Comparison of ENCODE assay signal across 15 mouse cellular contexts in genomic region chr3:153692978-153693377, GRCm38 (mm10). TPM values are rescaled to one million over a fixed set of nuclear protein-coding genes. Genes with fewer than 3 reads are reported as not detected.
DNase-seq lines count a peak whose midpoint lies in the region; ATAC-seq and TF ChIP-seq lines count a peak whose summit lies in the region.
"Had no signal": no experiment of that assay in that cellular context is flagged by ENCODE, and none has a peak within 500 bp of the region (broad histone marks: within the 10 kb centered on the region; RNA-seq: fewer than 3 reads in every experiment).

No protein-coding gene starts in this region.

- no peak overlapping the region for H3K9ac ChIP-seq in heart, adult 2 months (ENCODE audit: low read depth, low read length)
- H3K9ac ChIP-seq in kidney, embryonic 16.5 days (replicated peaks; ENCODE audit: low read length): 0 out of 2 replicates have a peak overlapping the region, but pooled peaks have one; percentile 17
- H3K9ac ChIP-seq in embryonic facial prominence, embryonic 13.5 days: no peak overlapping the region
- peak overlapping the region; percentile 25 for H3K9ac ChIP-seq in liver, embryonic 16.5 days (ENCODE audit: low read depth, low read length)
- H3K9ac ChIP-seq: hindbrain, embryonic 15.5 days had no signal

- DNase-seq in heart, adult 2 months: no peak
- DNase-seq in heart, adult 11 months: no peak
- DNase-seq in kidney, adult 9 months: no peak
- DNase-seq in layer of hippocampus, adult 11-12 months (ENCODE audit: low spot score): no peak
- DNase-seq in gastrocnemius, postnatal 25 days: no peak
- DNase-seq: adrenal gland, adult 2 months; layer of hippocampus, postnatal 36 days; lung, postnatal 4 days; spleen, adult 18-20 months; thymus, postnatal 36 days had no signal

- H3K27ac ChIP-seq in heart, adult 2 months: peak overlapping the region; percentile 51; the same call in 1 of the 2 replicates
- H3K27ac ChIP-seq in kidney, embryonic 16.5 days (ENCODE audit: low read length): peak overlapping the region; percentile 95
- 0 out of 2 replicates have a peak overlapping the region, but pooled peaks have one; percentile 44 for H3K27ac ChIP-seq in embryonic facial prominence, embryonic 13.5 days
- peak overlapping the region; percentile 74 for H3K27ac ChIP-seq in liver, embryonic 16.5 days (ENCODE audit: low read length)
- H3K27ac ChIP-seq: hindbrain, embryonic 15.5 days had no signal

- no peaks in the 10 kb centered on the region; the same call in 1 of the 2 replicates for H3K79me2 ChIP-seq in heart, adult 2 months (replicated peaks; ENCODE audit: control insufficient read depth, insufficient read depth, low read length)

- TF ChIP-seq CTCF in heart, adult 2 months (IDR thresholded peaks at IDR 0.05): no peak

- intact Hi-C loops in heart, adult 2 months (cut with DNase I): no loop called here

- 66% methylated on average over 7 of the region's 7 CpGs for WGBS in heart, adult 2 months
- WGBS in kidney, embryonic 16.5 days: 20% methylated on average over 7 of the region's 7 CpGs
- WGBS in embryonic facial prominence, embryonic 13.5 days: 58% methylated on average over 7 of the region's 7 CpGs
- WGBS in liver, embryonic 16.5 days (ENCODE audit: insufficient replicate concordance): 45% methylated on average over 7 of the region's 7 CpGs

- no peaks in the 10 kb centered on the region for H3K9me3 ChIP-seq in kidney, embryonic 16.5 days (ENCODE audit: low read length)
- H3K9me3 ChIP-seq in embryonic facial prominence, embryonic 13.5 days: no peaks in the 10 kb centered on the region
- no peaks in the 10 kb centered on the region for H3K9me3 ChIP-seq in liver, embryonic 16.5 days (replicated peaks; ENCODE audit: control insufficient read depth, low read length)
- H3K9me3 ChIP-seq: hindbrain, embryonic 15.5 days had no signal

- TF ChIP-seq POLR2A in heart, adult 2 months (IDR thresholded peaks at IDR 0.05; ENCODE audit: insufficient read depth, low read depth, low read length): no peak

- peak; percentile 65 for ATAC-seq in kidney, embryonic 16.5 days (ENCODE audit: low FRiP score, low TSS enrichment)
- ATAC-seq in embryonic facial prominence, embryonic 13.5 days (ENCODE audit: insufficient number of reproducible peaks, insufficient read depth, low FRiP score, low TSS enrichment, low read depth): no peak
- ATAC-seq in liver, embryonic 16.5 days (ENCODE audit: low read depth): no peak

- H3K4me3 ChIP-seq in heart, adult 2 months: no peak overlapping the region
- H3K4me3 ChIP-seq in kidney, embryonic 16.5 days (ENCODE audit: low read length): no peak overlapping the region
- H3K4me3 ChIP-seq in embryonic facial prominence, embryonic 13.5 days: no peak overlapping the region
- no peak overlapping the region for H3K4me3 ChIP-seq in liver, embryonic 16.5 days (ENCODE audit: low read depth, low read length)
- H3K4me3 ChIP-seq: hindbrain, embryonic 15.5 days had no signal

- TF ChIP-seq EP300 in heart, adult 2 months (IDR thresholded peaks at IDR 0.05; ENCODE audit: insufficient read depth, low read depth, low read length): no peak

- no peaks in the 10 kb centered on the region for H3K27me3 ChIP-seq in heart, adult 2 months (ENCODE audit: control insufficient read depth, insufficient read depth, low read length)
- no peaks in the 10 kb centered on the region for H3K27me3 ChIP-seq in kidney, embryonic 16.5 days (ENCODE audit: insufficient read depth, low read length)
- no peaks in the 10 kb centered on the region for H3K27me3 ChIP-seq in embryonic facial prominence, embryonic 13.5 days
- H3K27me3 ChIP-seq in liver, embryonic 16.5 days (ENCODE audit: control insufficient read depth, insufficient read depth, low read depth, low read length): no peaks in the 10 kb centered on the region
- H3K27me3 ChIP-seq: hindbrain, embryonic 15.5 days had no signal

- H3K4me1 ChIP-seq in heart, adult 2 months (ENCODE audit: control insufficient read depth, insufficient read depth, low read length): peaks cover 14% of the 10 kb centered on the region
- peaks cover 43% of the 10 kb centered on the region for H3K4me1 ChIP-seq in kidney, embryonic 16.5 days (ENCODE audit: insufficient read depth, low read length)
- H3K4me1 ChIP-seq in embryonic facial prominence, embryonic 13.5 days: peaks cover 47% of the 10 kb centered on the region
- H3K4me1 ChIP-seq in liver, embryonic 16.5 days (ENCODE audit: control insufficient read depth, low read depth, low read length): peaks cover 52% of the 10 kb centered on the region

- H3K4me2 ChIP-seq in kidney, embryonic 16.5 days (replicated peaks; ENCODE audit: low read depth, low read length): peak overlapping the region; percentile 7; the same call in 1 of the 2 replicates
- no peak overlapping the region for H3K4me2 ChIP-seq in embryonic facial prominence, embryonic 13.5 days
- H3K4me2 ChIP-seq in liver, embryonic 16.5 days (ENCODE audit: low read depth, low read length): no peak overlapping the region
- H3K4me2 ChIP-seq: hindbrain, embryonic 15.5 days had no signal

- no peaks in the 10 kb centered on the region for H3K36me3 ChIP-seq in heart, adult 2 months (ENCODE audit: control insufficient read depth, insufficient read depth, low read length)
- no peaks in the 10 kb centered on the region for H3K36me3 ChIP-seq in kidney, embryonic 16.5 days (ENCODE audit: insufficient read depth, low read length)
- H3K36me3 ChIP-seq in embryonic facial prominence, embryonic 13.5 days: 0 out of 2 replicates have a peak, but pooled peaks cover 5% of the 10 kb centered on the region
- H3K36me3 ChIP-seq in liver, embryonic 16.5 days (ENCODE audit: control insufficient read depth, insufficient read depth): no peaks in the 10 kb centered on the region
- H3K36me3 ChIP-seq: hindbrain, embryonic 15.5 days had no signal

RNA-seq across cellular contexts. Expression of gene St6galnac3, which starts 32.0 kb away (rescaled TPM):
- 1 to 10 TPM; 4.9 to 5.2 TPM for total RNA-seq in heart, adult 2 months (2021)
- 2.2 and 4.7 TPM in 2 replicates for polyA plus RNA-seq in heart, adult 2 months (2012; rRNA removed)
- 71.6 and 75.8 TPM in 2 replicates for polyA plus RNA-seq in kidney, embryonic 16.5 days (2015; fragmentation: Nextera tagmentation; extraction: Ambion mirVana)
- polyA plus RNA-seq in embryonic facial prominence, embryonic 13.5 days (2015; fragmentation: Nextera tagmentation; extraction: Ambion mirVana): 60.3 and 65.2 TPM in 2 replicates
- polyA plus RNA-seq in liver, embryonic 16.5 days (2015; fragmentation: Nextera tagmentation; extraction: Ambion mirVana): 10.5 and 12.0 TPM in 2 replicates
- 1 to 10 TPM; 2.3 to 2.8 TPM for total RNA-seq in gastrocnemius, postnatal 25 days (2021)
- polyA plus RNA-seq: C2C12 had no signal

Comparison
In these comparisons a context has a peak if more than half of its experiments do, and no peak if none do; other contexts are left out.
1. H3K27ac ChIP-seq: peak in every context shown above with its lines; median percentile 95 in kidney, embryonic 16.5 days; 74 in liver, embryonic 16.5 days; 51 in heart, adult 2 months; 44 in embryonic facial prominence, embryonic 13.5 days.
2. H3K9ac ChIP-seq: peak in kidney, embryonic 16.5 days (single experiment) and liver, embryonic 16.5 days (single experiment); none in heart, adult 2 months (single experiment) and embryonic facial prominence, embryonic 13.5 days (single experiment).